Mouse (Mus musculus) spleen, postnatal 4 days (tissue): ENCODE data around the gene Dlgap1.
"Not testable (repeated sequence)": the region's sequence is repeated elsewhere in the genome, so short reads cannot be mapped to it uniquely, and the experiment has no call there.

ENCODE experiments used
- DNase-seq, 2 experiments: peaks; one replicate each; pipeline ENCODE4 v3.0.0; 2022; ENCODE audit warnings: low spot score in 2 of 2

Gene Dlgap1

DNA sequence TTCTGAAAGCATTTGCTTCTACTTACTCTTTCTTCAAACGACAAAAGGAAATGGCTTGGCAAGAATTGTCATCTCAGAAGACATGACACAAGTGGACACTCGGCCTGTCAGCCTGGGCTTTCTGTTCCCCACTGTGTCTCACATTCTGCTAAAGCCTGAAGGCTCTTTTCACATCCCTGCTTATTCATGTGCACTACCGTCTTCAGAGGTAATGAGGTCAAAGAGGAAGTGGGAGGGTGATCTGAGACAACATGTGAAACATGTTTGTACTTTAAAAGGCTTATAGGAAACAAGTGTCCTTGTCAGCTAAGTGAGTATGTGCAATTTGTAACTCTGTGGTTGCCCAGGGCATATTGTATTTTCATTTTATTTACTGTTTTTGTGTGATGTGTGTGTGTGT lies 557.1 kb downstream of the Dlgap1 start:
- DNase-seq: no peak

- DNase-seq: no peak
Measured at GRCm38 (mm10) chr17:70527101-70527500, 558.2 kb downstream of the Dlgap1 start.

DNA sequence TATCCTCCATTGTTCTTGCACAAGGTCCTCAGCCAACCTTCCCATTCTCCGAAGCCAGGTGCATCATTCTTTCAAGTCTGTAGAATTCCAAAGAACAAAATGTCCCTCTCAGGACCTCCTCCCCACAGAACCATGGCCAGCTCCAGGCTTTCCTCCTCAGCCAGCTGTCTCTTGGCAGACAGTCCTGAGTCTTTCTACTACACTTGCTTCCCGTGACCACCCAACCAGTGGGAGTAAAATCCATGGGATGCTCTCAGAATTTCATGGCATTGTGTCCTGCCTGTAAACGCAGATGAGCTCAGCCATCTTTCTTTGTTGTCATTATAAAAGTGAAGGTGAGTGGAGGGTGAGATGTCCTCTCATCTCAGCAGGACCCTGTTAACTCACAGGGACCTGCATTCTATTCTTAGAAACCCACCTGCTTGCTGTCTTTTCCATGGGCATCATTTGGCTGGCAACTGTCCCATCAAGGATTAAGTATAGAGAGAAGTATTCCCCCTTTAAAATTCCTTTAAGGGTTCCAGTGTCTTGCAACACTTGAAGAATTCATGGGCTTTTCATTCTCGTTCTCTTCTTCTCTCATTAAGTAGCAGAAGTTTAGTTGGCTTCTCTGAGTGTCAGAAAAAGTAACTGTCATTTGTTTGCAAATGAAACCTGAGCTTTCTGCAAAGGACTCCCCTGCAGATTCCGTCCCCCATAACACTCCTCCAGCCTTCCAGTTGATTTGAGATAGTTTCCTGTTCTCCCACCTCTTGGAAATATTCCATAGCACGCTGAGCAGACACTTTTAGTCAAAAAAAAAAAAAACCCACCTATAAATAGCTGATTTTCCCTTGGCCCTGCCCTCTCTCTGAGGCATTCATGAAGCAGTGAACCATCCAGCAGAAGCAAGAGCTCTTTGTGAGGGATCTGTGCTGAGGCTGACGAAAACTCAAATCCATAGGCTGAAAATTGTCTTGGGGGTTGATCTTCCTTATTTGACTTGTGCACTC lies 559.6 kb downstream of the Dlgap1 start:
- no peak for DNase-seq

DNA sequence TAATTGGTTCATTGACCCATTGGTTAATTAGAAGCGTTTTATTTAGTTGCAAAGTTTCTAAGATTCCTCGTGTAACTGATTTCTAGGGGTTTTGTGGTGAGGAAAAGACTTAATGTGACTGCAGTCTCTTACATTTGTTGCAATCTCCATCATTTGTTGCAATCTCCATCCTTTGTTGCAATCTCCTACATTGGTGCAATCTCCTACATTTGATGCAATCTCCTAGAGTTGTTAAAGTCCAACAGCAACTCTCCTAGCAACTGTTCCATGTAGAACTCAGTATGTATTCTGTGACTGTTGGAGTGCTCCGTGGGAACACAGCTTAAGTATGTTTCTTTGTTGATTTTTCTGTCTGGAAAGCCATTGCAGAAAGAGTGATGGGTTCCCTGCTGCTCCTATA lies 565.4 kb downstream of the Dlgap1 start:
- no peak for DNase-seq

GRCm38 (mm10) chr17:70541816-70542215 lies 572.9 kb downstream of the Dlgap1 start:
- DNase-seq: no peak

GRCm38 (mm10) chr17:70550793-70551192 lies 581.9 kb downstream of the Dlgap1 start:
- no peak for DNase-seq

GRCm38 (mm10) chr17:70561547-70561946 lies 592.7 kb downstream of the Dlgap1 start:
- DNase-seq: no peak

DNA sequence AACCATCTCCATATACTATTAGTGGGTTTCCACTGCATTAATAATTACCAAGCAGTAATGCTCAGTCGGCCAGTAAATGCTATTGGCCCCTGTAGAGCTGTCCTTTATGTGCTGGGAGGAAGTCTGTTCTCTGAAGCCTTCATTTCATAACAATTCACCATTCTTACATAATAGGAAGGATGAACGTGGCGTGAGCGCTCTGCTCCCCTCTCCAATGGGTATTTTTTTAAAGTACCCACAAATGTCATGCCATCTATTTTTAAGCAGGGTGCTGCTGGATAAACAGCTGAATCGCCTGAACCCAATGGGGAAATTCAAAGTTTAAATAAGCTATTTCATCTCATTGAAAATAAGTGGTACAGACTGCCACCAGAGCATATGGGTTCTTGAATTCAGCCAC lies 602.0 kb downstream of the Dlgap1 start:
- DNase-seq: no peak

GRCm38 (mm10) chr17:70583042-70583441 lies 614.2 kb downstream of the Dlgap1 start:
- no peak for DNase-seq

GRCm38 (mm10) chr17:70586735-70587425 lies 618.0 kb downstream of the Dlgap1 start:
- DNase-seq: no peak

- not testable (repeated sequence) for DNase-seq
Measured at GRCm38 (mm10) chr17:70587975-70588630, 619.2 kb downstream of the Dlgap1 start.

DNA sequence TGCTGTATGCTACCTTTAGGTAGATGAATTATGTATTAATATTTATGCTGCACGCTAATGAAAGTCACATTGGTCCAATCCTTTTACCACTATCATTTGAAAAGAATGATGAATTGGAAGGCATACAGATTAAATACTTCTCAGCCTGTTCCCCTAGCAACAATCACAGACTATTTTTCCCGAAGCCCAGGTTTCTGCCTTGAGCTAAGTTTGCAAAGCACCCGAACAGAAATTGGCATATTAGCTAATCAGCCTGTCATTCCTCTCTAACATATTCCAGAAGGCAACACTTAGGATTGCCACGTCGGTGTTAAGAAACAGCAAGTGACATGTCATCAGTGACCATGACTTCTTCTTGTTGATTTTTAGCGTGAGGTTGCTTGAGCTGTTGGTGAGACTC lies 619.8 kb downstream of the Dlgap1 start:
- DNase-seq: no peak

- DNase-seq: no peak
Measured at GRCm38 (mm10) chr17:70589140-70589539, 620.3 kb downstream of the Dlgap1 start.

DNA sequence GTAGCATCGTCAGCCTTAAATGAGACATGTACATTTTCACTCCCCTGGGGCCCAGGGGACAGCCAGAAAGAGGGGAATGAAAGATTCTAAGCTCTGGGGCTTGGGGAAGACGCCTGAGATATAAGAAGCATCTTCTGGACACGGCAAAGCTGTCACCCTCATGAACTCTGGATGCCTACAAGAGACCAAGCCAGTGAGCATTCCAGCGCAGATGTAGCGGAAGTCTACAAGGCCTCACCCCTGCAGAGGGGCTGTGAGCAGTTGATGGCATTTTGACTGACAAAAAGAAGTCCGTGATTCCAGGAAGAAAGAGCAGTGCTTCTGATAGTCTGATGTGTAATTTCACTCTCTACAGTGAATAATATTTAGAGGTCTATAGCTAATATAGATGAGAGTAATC lies 621.6 kb downstream of the Dlgap1 start:
- no peak for DNase-seq

DNA sequence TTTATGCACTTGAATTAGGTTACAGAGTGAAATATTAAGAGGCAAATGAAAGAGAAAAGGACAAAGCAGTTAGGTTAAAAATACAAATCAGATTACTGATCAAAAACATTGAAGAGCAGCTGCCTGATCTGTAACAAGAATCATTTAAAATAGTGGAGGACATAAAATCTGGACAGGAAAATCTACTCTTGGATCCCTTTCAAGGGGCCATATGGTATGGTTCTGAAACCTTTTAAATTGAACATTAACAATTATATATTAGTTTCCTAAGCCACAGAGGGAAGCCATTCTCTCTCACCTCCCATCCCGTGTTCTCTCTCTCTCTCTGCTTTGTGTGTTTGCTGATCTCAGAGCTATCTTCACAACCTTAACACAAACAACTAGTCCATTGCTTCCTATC lies 625.4 kb downstream of the Dlgap1 start:
- DNase-seq: no peak

- no peak for DNase-seq
Measured at GRCm38 (mm10) chr17:70596326-70596725, 627.5 kb downstream of the Dlgap1 start.

- DNase-seq: no peak
Measured at GRCm38 (mm10) chr17:70600462-70600861, 631.6 kb downstream of the Dlgap1 start.

DNA sequence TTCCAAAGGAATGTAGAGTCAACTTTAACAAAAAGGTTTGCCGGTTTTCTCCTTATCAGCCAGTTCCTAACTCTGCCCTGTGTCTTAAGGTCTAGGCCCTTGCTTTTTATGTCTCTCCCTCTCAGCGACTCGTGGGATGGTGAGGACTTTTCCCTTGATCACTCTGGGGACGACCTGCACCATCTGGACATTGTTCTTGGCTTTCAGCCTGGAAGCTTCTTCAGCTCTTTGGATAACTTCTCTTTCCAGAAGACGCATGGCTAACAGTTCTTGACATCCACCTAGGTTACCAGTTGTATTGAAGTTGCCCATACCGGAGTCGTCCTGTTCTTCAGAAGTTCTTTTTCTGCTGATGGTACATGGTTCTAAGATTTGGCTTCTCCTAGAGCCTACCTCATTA lies 633.2 kb downstream of the Dlgap1 start:
- no peak for DNase-seq

DNA sequence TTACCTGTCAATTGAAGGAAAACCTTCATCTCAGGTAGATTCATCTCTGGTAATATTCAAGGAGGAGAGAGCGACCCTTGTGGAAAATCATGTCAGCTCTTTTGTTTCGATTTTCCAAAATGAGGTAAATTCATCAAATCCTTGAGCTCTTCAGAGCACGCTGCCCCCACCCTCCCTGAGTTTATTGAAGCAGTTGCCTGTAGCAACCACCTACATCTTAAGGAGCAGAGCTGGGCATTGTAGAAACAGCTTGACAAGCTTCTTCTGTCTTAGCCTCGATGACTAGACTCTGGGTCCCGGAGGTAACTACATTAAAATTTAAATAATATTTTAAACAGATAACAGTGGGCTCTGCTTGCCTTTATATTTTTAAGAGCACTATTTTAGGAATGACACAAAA lies 636.8 kb downstream of the Dlgap1 start:
- DNase-seq: no peak

GRCm38 (mm10) chr17:70612171-70612570 lies 643.3 kb downstream of the Dlgap1 start:
- DNase-seq: no peak

GRCm38 (mm10) chr17:70613897-70614296 lies 645.0 kb downstream of the Dlgap1 start:
- no peak for DNase-seq

DNA sequence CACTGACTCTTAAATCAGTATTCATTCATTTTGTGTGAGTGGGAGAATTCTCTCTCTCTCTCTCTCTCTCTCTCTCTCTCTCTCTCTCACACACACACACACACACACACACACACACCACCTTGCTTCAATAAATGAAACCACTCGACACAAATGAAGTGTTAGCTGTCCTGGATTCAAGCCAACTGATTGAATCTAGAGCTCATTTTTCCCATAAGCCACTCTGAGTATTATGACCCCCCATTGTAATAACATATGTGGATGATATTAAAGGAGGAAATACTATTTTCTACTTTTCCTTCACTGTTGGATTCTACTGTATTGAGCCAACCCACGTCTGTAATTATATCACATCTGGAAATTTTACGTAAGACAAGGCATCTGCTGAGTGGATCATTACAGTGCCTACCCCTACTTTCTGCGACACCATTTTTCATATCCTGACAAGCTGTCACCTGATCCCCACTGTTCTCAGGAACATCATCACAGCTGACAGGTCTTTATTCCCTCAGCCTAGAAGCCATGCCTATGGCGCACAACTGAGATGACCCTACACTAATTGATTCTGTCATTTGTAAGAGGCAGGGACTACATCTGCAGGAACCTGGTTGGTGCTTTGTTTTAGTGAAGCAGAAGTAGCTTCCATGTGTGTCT lies 645.7 kb downstream of the Dlgap1 start:
- no peak for DNase-seq
